Mouse (Mus musculus): ENCODE measurements around the gene Snupn.

DNA sequence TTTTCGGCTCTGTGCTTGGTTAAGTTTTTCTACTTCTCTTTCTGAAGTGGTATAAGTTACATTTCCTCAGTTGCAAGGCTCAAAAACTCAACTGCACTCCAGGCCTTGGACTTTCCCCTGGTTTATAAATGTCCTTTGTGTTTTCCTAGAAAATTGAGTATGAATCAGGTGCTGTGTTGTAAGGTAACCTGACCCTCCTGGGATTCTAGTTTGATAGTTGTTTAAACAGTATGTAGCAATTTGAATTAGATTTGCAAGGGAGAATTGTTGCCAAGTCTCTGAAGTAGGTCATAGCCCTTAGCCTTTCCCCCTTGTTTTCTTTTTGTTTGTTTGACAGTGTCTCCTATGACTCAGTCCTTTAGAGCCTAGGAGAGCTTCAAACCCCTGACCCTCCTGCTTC lies 67.0 kb downstream of the Snupn start:
- no peak for TF ChIP-seq MAFK (IDR thresholded peaks at IDR 0.05; ENCODE audit: insufficient read depth, low read depth, low read length)
- no peak for TF ChIP-seq ZC3H11A (IDR thresholded peaks at IDR 0.05; ENCODE audit: borderline replicate concordance, low read depth, low read length)

All from ES-E14 (cell line).